Mouse (Mus musculus): ENCODE data around the gene Prkg1.

DNA sequence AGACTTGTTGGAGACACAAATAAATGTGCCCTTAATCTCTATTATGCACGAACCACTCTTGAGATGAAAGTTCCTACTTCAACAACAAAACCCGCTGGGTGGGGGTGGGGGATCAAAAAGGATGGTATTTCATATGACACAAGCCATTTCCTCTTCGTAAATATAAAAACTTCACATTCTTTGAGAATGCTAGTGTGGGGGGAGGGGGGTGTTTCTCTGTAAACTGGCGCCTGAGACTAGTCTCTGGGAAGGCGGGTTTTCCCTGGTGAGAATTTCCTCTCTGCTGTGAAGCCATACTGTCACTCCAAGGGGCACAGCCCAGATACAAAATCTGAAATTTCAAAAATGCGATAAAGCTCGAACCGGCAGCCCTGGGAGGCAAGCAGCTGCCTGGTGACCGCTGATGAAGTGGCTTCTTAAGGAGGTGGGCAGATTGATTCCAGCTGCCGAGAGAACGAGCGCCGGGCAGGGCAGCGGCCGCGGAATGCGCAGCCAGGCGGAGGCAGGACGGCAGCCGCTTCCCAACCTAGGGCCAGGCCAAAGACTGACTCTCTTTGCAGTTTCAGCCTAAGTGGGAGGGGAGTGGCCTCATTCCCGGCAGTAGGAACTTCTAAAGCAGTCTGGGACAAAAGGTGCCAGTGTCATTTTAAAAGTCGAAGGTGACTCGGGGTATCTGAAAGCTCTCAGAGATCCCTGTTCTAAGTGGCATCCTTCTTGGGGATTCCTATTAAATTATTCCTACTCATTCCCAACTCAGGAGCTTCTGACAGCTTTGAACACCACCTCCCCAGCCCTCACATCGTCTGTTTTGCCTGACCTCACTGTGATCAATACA lies 2.2 kb downstream of the Prkg1 start:
- TF ChIP-seq CTCF (IDR thresholded peaks at IDR 0.05; ENCODE audit: low read depth, low read length), result no peak
- TF ChIP-seq TAL1 (conservative IDR thresholded peaks at IDR 0.05; ENCODE audit: low read depth, low read length), result no peak
- TF ChIP-seq GATA1 (IDR thresholded peaks at IDR 0.05; ENCODE audit: borderline replicate concordance, low read length), result no peak
- TF ChIP-seq GATA2 (IDR thresholded peaks at IDR 0.05; ENCODE audit: borderline replicate concordance, low read depth, low read length), result no peak
- no peak for TF ChIP-seq POLR2AphosphoS5 (IDR thresholded peaks at IDR 0.05; ENCODE audit: insufficient replicate concordance, low read depth, low read length)
